25 mouse cellular contexts compared by ENCODE assay signal in genomic region chr7:99904421-99905005, GRCm38 (mm10). TPM values are rescaled to one million over a fixed set of nuclear protein-coding genes. Genes with fewer than 3 reads are reported as not detected.
A peak's percentile ranks its signal among the peaks of the same experiment; 100 is the strongest.
DNase-seq lines count a peak whose midpoint lies in the region; ATAC-seq lines count a peak whose summit lies in the region.
"Had no signal": no experiment of that assay in that cellular context is flagged by ENCODE, and none has a peak within 500 bp of the region (broad histone marks: within the 10 kb centered on the region; RNA-seq: fewer than 3 reads in every experiment).

No protein-coding gene starts in this region.

- 0 out of 2 replicates have a peak, but pooled peaks cover 3% of the 10 kb centered on the region for H3K4me1 ChIP-seq in embryonic facial prominence, embryonic 14.5 days (ENCODE audit: control insufficient read depth, insufficient read depth, low read length)
- peaks cover 7% of the 10 kb centered on the region; the same call in 1 of the 2 replicates for H3K4me1 ChIP-seq in embryonic facial prominence, embryonic 10.5 days
- H3K4me1 ChIP-seq in intestine, embryonic 16.5 days (ENCODE audit: control insufficient read depth, insufficient read depth, low read length), result peaks cover 2% of the 10 kb centered on the region; the same call in 1 of the 2 replicates
- H3K4me1 ChIP-seq: hindbrain, embryonic 13.5 days; neural tube, embryonic 15.5 days had no signal

- no peak overlapping the region for H3K4me2 ChIP-seq in embryonic facial prominence, embryonic 14.5 days (ENCODE audit: low read depth, low read length)
- H3K4me2 ChIP-seq in intestine, embryonic 16.5 days (ENCODE audit: low read depth, low read length), result no peak overlapping the region
- H3K4me2 ChIP-seq: heart, embryonic 13.5 days; hindbrain, embryonic 13.5 days; intestine, embryonic 15.5 days; limb, embryonic 12.5 days; liver, embryonic 13.5 days; lung, embryonic 14.5 days; midbrain, embryonic 15.5 days; neural tube, embryonic 15.5 days had no signal

- 0 out of 2 replicates have a peak, but pooled peaks have one; percentile 12 for ATAC-seq in embryonic facial prominence, embryonic 14.5 days (ENCODE audit: low read depth)
- no peak for ATAC-seq in intestine, embryonic 16.5 days
- ATAC-seq: forebrain, embryonic 14.5 days; intestine, embryonic 15.5 days; midbrain, embryonic 15.5 days had no signal

- H3K27ac ChIP-seq in embryonic facial prominence, embryonic 14.5 days (replicated peaks; ENCODE audit: low read depth, low read length), result no peak overlapping the region
- H3K27ac ChIP-seq in embryonic facial prominence, embryonic 10.5 days (replicated peaks), result no peak overlapping the region
- no peak overlapping the region for H3K27ac ChIP-seq in intestine, embryonic 16.5 days (ENCODE audit: low read length)
- H3K27ac ChIP-seq: heart, embryonic 13.5 days; hindbrain, embryonic 13.5 days; intestine, embryonic 15.5 days; limb, embryonic 12.5 days; liver, embryonic 13.5 days; midbrain, embryonic 15.5 days; neural tube, embryonic 15.5 days had no signal

- DNase-seq in embryonic facial prominence, embryonic 14.5 days (ENCODE audit: low spot score), result peak; percentile 51
- no peak for DNase-seq in embryonic facial prominence, embryonic 10.5 days (ENCODE audit: low spot score)
- peak; percentile 42 for DNase-seq in retina, adult 2 months (ENCODE audit: low read depth, low spot score)
- no peak for DNase-seq in retina, embryonic 14.5 days (ENCODE audit: low spot score)
- peak; percentile 24 to 33 for DNase-seq in urinary bladder, postnatal 36 days (ENCODE audit: low spot score in 2 of 2)
- DNase-seq in urinary bladder, postnatal 25 days (ENCODE audit: low spot score), result no peak
- DNase-seq in layer of hippocampus, postnatal 25 days (ENCODE audit: extremely low spot score in 1 of 2, low spot score in 1 of 2), result no peak
- DNase-seq: cerebellum, adult 2 months; heart, adult 18-20 months; kidney, postnatal 36 days; liver, embryonic 13.5 days; lung, embryonic 14.5 days; lung, postnatal 36 days; thymus, postnatal 36 days had no signal

- WGBS in embryonic facial prominence, embryonic 14.5 days, result 45% methylated on average over 3 of the region's 3 CpGs
- 55% methylated on average over 3 of the region's 3 CpGs for WGBS in embryonic facial prominence, embryonic 10.5 days
- WGBS in intestine, embryonic 16.5 days, result 40% methylated on average over 3 of the region's 3 CpGs

- H3K9ac ChIP-seq in embryonic facial prominence, embryonic 14.5 days (ENCODE audit: low read depth, low read length), result no peak overlapping the region
- no peak overlapping the region for H3K9ac ChIP-seq in intestine, embryonic 16.5 days (ENCODE audit: low read depth, low read length)
- H3K9ac ChIP-seq: heart, embryonic 13.5 days; hindbrain, embryonic 13.5 days; intestine, embryonic 15.5 days; limb, embryonic 12.5 days; liver, embryonic 13.5 days; lung, embryonic 14.5 days; midbrain, embryonic 15.5 days; neural tube, embryonic 15.5 days had no signal

- H3K4me3 ChIP-seq in embryonic facial prominence, embryonic 14.5 days (ENCODE audit: low read depth, low read length), result no peak overlapping the region
- no peak overlapping the region for H3K4me3 ChIP-seq in embryonic facial prominence, embryonic 10.5 days
- H3K4me3 ChIP-seq in intestine, embryonic 16.5 days (ENCODE audit: low read length), result no peak overlapping the region
- H3K4me3 ChIP-seq: heart, embryonic 13.5 days; hindbrain, embryonic 13.5 days; intestine, embryonic 15.5 days; limb, embryonic 12.5 days; liver, embryonic 13.5 days; midbrain, embryonic 15.5 days; myocyte; neural tube, embryonic 15.5 days had no signal

- H3K9me3 ChIP-seq in embryonic facial prominence, embryonic 14.5 days (ENCODE audit: control insufficient read depth, low read length), result no peaks in the 10 kb centered on the region
- no peaks in the 10 kb centered on the region for H3K9me3 ChIP-seq in embryonic facial prominence, embryonic 10.5 days
- no peaks in the 10 kb centered on the region for H3K9me3 ChIP-seq in intestine, embryonic 16.5 days (ENCODE audit: control insufficient read depth, low read length)
- H3K9me3 ChIP-seq: G1E; heart, embryonic 13.5 days; hindbrain, embryonic 13.5 days; intestine, embryonic 15.5 days; limb, embryonic 12.5 days; liver, embryonic 13.5 days; midbrain, embryonic 15.5 days; neural tube, embryonic 15.5 days had no signal

- H3K27me3 ChIP-seq in embryonic facial prominence, embryonic 14.5 days (replicated peaks; ENCODE audit: control insufficient read depth, insufficient read depth, low read length), result no peaks in the 10 kb centered on the region
- no peaks in the 10 kb centered on the region for H3K27me3 ChIP-seq in embryonic facial prominence, embryonic 10.5 days (replicated peaks; ENCODE audit: low read depth, poor library complexity, severe bottlenecking)
- H3K27me3 ChIP-seq in intestine, embryonic 16.5 days (replicated peaks; ENCODE audit: control insufficient read depth, insufficient read depth, low read length), result no peaks in the 10 kb centered on the region
- H3K27me3 ChIP-seq: heart, embryonic 13.5 days; hindbrain, embryonic 13.5 days; intestine, embryonic 15.5 days; limb, embryonic 12.5 days; liver, embryonic 13.5 days; midbrain, embryonic 15.5 days; neural tube, embryonic 15.5 days had no signal

- no peaks in the 10 kb centered on the region for H3K36me3 ChIP-seq in embryonic facial prominence, embryonic 14.5 days (ENCODE audit: control insufficient read depth, insufficient read depth, low read length)
- no peaks in the 10 kb centered on the region for H3K36me3 ChIP-seq in embryonic facial prominence, embryonic 10.5 days (replicated peaks)
- H3K36me3 ChIP-seq in intestine, embryonic 16.5 days (ENCODE audit: control insufficient read depth, insufficient read depth, low read length), result no peaks in the 10 kb centered on the region
- H3K36me3 ChIP-seq: G1E; heart, embryonic 13.5 days; hindbrain, embryonic 13.5 days; intestine, embryonic 15.5 days; limb, embryonic 12.5 days; liver, embryonic 13.5 days; midbrain, embryonic 15.5 days; neural tube, embryonic 15.5 days had no signal

RNA-seq across cellular contexts. Expression of gene Spcs2, which starts 41.3 kb away (rescaled TPM):
- 290 and 303 TPM in 2 replicates for polyA plus RNA-seq in embryonic facial prominence, embryonic 14.5 days (2014; fragmentation: Nextera tagmentation; extraction: Ambion mirVana)
- polyA plus RNA-seq in embryonic facial prominence, embryonic 10.5 days (2016; fragmentation: Nextera tagmentation; extraction: Ambion mirVana), result 357 and 358 TPM in 2 replicates
- polyA plus RNA-seq in intestine, embryonic 16.5 days (2015; fragmentation: Nextera tagmentation; extraction: Ambion mirVana), result 393 and 423 TPM in 2 replicates
- 100 to 1,000 TPM in 1 of 2 experiments, 10 to 100 TPM in 1; 89.9 to 104 TPM for total RNA-seq in layer of hippocampus, postnatal 25 days (2021)

RNA-seq across cellular contexts. Expression of gene Xrra1, which starts 45.6 kb away (rescaled TPM):
- polyA plus RNA-seq in embryonic facial prominence, embryonic 14.5 days (2014; fragmentation: Nextera tagmentation; extraction: Ambion mirVana), result 0.42 and 0.55 TPM in 2 replicates
- 0.46 and 0.85 TPM in 2 replicates for polyA plus RNA-seq in embryonic facial prominence, embryonic 10.5 days (2016; fragmentation: Nextera tagmentation; extraction: Ambion mirVana)
- 0.11 and 0.12 TPM in 2 replicates for polyA plus RNA-seq in intestine, embryonic 16.5 days (2015; fragmentation: Nextera tagmentation; extraction: Ambion mirVana)
- total RNA-seq in layer of hippocampus, postnatal 25 days (2021), result 1 to 10 TPM in 1 of 2 experiments, under 1 TPM in 1; 0.94 to 1.1 TPM
- total RNA-seq: heart, postnatal 25 days had no signal
- polyA plus RNA-seq: liver, embryonic 13.5 days had no signal

Comparison
In these comparisons a context has a peak if more than half of its experiments do, and no peak if none do; other contexts are left out.
1. DNase-seq: peak in embryonic facial prominence, embryonic 14.5 days (single experiment), retina, adult 2 months (single experiment) and urinary bladder, postnatal 36 days (2 of 2); none in embryonic facial prominence, embryonic 10.5 days (single experiment), retina, embryonic 14.5 days (single experiment), urinary bladder, postnatal 25 days (single experiment) and layer of hippocampus, postnatal 25 days (0 of 2).